Mouse (Mus musculus): ENCODE data around the gene Rpl36al.
A peak's percentile ranks its signal among the peaks of the same experiment; 100 is the strongest.
"Not testable (repeated sequence)": the region's sequence is repeated elsewhere in the genome, so short reads cannot be mapped to it uniquely, and the experiment has no call there.

The Rpl36al gene

DNA sequence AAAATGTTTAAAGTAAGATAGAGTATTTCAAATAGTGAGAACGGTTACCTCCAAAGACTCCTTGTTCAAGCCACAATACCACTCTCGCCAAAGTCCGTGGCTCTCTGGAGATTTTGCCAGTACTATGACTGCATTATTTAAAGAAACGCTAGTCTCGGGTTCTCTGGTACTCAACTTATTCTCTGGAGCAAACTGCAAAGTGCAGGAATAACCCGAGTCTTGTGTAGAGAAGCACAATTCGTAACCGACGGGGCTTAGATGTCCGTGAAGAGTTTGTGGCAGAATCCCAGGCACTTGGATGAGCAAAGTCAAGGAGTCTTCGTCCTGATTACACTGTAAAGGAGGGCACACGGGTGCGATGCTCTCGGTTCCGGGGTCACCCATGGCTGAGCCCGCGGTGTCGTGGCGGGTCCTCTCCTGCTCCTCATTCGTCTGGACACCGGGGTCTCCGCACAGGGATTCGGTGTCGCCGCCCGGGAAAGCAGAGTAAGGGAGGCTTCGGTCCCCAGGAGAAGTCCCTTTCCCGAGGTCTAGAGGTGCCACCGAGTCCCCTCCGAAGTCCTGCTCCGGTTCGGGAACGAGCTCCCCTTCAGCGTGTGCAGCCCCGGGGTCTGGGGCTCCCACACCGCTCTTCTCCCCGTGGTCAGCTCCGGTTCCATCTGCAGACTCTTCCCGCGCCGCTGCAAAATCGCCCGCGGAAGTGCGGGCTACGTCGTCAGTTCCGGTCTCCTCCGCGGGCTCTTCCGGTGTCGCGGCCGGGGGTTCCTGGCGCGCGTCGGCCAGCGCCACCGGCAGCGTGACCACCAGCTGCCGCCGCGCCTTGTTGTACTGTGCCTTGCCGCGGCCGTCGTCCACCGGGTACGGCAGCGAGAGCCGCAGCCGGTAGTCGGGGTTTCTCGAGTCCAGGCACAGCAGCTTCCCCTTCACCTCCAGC is 12.8 kb upstream of the Rpl36al start, which contains the start of gene Gm49383:
TSS of gene Gm49383 (minus strand) at position 661 of the 934 bp plus-strand sequence.
- peak; percentile 57 for DNase-seq (ENCODE audit: low spot score)

DNA sequence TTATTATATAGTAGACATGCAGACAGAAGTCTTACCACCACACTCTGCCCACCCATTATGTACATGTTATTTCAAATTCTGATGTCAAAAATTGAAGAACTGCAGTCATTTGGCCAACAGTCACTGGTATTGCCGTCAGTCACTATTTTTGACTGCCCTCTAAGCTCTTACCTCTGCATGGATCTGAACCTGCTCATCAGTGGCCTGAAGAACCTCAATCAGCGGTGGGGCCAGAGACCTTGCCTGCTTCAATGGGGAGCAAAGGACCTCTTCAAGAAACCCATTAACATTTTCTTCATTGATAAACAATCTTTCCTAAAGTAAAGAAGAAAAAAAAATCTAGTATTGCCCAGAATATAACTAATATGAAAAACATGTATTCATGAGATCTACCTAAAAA is 8.8 kb upstream of the Rpl36al start:
- no peak for DNase-seq (ENCODE audit: low spot score)

DNA sequence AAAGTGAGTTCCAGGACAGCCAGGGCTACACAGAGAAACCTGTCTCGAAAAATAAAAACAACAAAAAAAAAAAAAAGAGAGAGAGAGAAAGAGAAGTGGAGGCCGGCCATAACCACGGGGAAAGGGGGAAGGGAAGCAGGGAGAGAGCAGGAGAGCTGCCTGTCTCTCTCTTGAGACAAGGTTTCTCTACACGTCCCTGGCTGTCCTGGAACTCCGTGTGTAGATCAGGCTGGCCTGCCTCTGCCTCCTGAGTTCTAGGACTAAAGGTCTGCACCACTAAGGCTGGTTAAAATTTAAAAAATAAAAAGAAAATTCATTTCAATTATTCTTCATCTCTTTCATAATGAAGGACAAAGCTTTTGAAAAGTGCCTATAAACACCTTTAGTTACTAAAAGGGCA is 7.5 kb upstream of the Rpl36al start:
- no peak for DNase-seq (ENCODE audit: low spot score)

- no peak for DNase-seq (ENCODE audit: low spot score)
Measured at GRCm38 (mm10) chr12:69190522-69190921, 6.6 kb upstream of the Rpl36al start.

GRCm38 (mm10) chr12:69190074-69190473 is 6.2 kb upstream of the Rpl36al start:
- no peak for DNase-seq (ENCODE audit: low spot score)

DNA sequence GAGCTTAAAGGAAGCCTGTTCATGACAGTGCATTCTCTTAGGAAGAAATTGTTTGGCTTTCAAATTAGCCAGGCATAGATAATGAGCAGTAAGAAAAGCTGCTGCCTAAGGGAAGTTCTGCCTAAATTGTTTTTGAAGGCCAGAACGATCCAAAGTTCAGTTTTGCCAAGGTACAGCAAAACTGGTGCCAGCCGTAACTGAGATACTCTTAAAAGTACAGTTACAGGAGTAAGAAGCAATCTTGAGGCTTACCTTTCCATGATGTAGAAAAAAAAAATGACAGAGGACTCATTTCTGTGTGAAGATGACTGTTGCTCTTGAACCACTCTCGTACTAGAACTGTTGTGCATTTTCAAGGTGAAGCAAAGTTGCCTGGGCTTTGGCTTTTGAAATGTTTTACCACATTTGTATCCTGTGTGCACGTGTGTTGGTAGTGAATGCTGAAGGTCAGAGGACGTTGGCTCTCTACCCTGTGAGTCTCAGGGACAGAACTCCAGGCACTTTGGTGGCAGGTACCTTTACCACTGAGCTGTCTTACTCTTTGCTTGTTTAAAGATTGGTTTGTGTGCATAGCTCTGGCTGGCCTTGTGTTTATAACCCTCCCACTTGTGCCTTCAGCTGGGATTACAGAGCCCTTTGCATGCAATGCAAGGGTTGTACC is 3.1 kb upstream of the Rpl36al start:
- no peak for DNase-seq (ENCODE audit: low spot score)

- DNase-seq (ENCODE audit: low spot score) = no peak
Measured at GRCm38 (mm10) chr12:69185371-69185770, 1.5 kb upstream of the Rpl36al start.

- DNase-seq (ENCODE audit: low spot score) = peak; percentile 38
Measured at GRCm38 (mm10) chr12:69184342-69185295, 736 bp upstream of the Rpl36al start.

GRCm38 (mm10) chr12:69181800-69182199 is 2.1 kb downstream of the Rpl36al start:
- no peak for DNase-seq (ENCODE audit: low spot score)

DNA sequence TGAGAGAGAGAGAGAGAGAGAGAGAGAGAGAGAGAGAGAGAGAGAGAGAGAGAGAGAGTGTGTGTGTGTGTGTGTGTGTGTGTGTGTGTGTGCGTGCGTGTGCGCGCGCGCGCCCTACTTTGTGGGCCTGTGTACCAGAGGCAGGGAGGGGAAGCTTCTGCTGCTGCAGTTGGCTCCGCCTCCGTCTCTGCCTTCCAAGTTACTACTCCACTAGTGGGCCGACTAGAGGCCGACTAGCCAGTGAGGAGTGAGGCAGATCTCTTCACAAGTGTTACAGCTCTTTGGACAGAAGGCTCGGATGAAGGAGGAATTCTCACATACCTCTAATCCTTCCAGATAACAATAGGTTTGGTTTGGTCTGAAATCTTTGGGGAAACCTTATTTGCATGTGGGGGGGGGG is 4.5 kb downstream of the Rpl36al start:
- DNase-seq (ENCODE audit: low spot score) = no peak

GRCm38 (mm10) chr12:69177526-69177925 is 6.4 kb downstream of the Rpl36al start:
- DNase-seq (ENCODE audit: low spot score) = no peak

GRCm38 (mm10) chr12:69175975-69176374 is 7.9 kb downstream of the Rpl36al start:
- no peak for DNase-seq (ENCODE audit: low spot score)

DNA sequence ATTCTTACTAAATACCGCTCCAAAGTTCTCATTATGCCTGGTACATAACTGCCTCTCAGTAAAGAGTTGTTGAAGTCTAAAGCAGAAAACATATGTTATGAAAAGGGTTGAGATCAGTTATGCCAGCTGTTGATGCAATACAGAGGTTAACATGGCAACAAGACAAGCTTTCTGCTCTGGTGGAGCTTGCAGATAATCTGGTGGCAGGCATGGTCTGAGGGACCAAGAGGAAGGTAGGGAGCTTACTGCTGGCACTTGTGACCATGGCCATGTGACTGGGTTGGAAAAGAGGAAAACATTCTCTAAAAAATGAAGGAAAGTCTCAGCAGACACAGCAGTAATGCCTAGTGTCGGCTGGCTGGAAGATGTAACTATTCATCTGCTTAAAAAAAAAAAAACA is 12.6 kb downstream of the Rpl36al start:
- DNase-seq (ENCODE audit: low spot score) = no peak

- DNase-seq (ENCODE audit: low spot score) = peak; percentile 84
Measured at GRCm38 (mm10) chr12:69168461-69169106, 15.3 kb downstream of the Rpl36al start, which contains the start of gene Lrr1. Gene Lrr1, plus strand, starts transcription at chr12:69168814.

- DNase-seq (ENCODE audit: low spot score) = no peak
Measured at GRCm38 (mm10) chr12:69167656-69168460, 16.0 kb downstream of the Rpl36al start.

GRCm38 (mm10) chr12:69166861-69167581 is 16.9 kb downstream of the Rpl36al start:
- DNase-seq (ENCODE audit: low spot score) = not testable (repeated sequence)

DNA sequence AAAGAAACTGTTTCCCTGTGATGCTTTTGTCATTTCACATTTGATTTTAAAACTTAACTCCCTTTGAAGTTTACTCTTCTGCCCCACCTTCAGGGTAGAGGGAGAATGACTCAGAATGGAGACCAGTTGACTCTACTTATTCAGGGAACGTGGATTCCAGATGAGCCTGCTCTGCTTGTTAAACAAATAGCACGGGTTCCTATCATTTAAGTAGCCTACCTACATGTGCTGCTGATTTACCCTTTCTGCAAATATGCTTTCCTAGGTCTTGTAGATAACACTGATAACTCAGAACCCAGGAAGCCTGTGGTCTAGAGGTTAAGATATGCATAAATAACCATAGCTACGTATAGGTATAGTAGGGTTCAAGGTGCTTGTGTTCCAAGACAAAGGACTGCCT is 19.0 kb downstream of the Rpl36al start:
- no peak for DNase-seq (ENCODE audit: low spot score)

DNA sequence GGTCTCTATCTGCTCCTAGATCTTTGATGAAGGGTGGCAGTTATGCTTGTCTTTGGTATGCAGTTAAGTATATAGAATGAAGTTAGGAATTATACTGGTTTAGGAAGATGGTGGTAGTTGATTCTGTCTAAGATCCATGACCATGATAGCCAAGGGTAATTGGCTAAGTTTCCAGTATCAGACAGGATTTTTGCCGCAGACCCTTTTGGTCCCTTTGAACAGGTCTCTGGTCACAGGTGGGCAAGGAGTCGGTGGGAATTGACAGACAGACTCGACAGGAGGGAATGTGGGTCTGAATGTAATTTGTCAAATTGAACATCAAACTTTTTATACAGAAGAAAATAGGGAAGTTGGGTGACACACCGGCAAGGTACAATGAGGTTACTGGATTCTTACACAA is 20.3 kb downstream of the Rpl36al start:
- not testable (repeated sequence) for DNase-seq (ENCODE audit: low spot score)

DNA sequence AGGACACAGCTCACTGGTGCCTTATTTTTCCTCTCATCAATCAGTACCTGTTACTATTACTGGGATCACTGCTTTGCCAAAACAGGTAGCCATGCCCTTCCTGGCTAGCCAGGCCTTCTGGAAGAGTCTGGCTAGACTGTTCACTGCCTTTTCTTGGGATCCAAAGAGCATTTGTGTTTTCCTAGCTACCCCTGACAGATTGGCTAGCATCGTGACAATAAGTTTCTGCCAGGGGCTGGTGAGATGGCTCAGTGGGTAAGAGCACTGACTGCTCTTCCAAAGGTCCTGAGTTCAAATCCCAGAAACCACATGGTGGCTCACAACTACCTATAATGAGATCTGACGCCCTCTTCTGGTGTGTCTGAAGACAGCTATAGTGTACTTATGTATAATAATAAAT is 23.2 kb downstream of the Rpl36al start:
- not testable (repeated sequence) for DNase-seq (ENCODE audit: low spot score)

- DNase-seq (ENCODE audit: low spot score) = peak; percentile 39
Measured at GRCm38 (mm10) chr12:69159578-69159940, 24.3 kb downstream of the Rpl36al start.
